Mouse (Mus musculus) limb, embryonic 11.5 days (tissue): ENCODE measurements around the gene Olfr171. TPM values are rescaled to one million over a fixed set of nuclear protein-coding genes. Genes with fewer than 3 reads are reported as not detected.
"Not testable (repeated sequence)": the region's sequence is repeated elsewhere in the genome, so short reads cannot be mapped to it uniquely, and the experiment has no call there.

ENCODE experiments used
- ATAC-seq: fragments of 200-750 bp; cut with Nextera tagmentation; 2 replicates; pipeline ENCODE4 v1.8.0; 2017; ENCODE audit warnings: low read depth; ENCODE audit not compliant: insufficient number of reproducible peaks, low FRiP score, low TSS enrichment
- DNase-seq: peaks from one replicate; pipeline ENCODE4 v3.0.0-alpha.2; 2015; ENCODE audit warnings: low spot score
- H3K27ac ChIP-seq: fragments of 300-500 bp; sonication (generic); replicated peaks from 2 replicates; pipeline ENCODE4 v1.5.1; 2014; ENCODE audit warnings: low read depth, mild to moderate bottlenecking, low read length
- H3K27me3 ChIP-seq: fragments of 300-500 bp; sonication (generic); 2 replicates; pipeline ENCODE4 v1.6.1; 2014; ENCODE audit warnings: mild to moderate bottlenecking, low read length, mixed read lengths; ENCODE audit not compliant: control insufficient read depth, insufficient read depth
- H3K36me3 ChIP-seq: fragments of 300-500 bp; sonication (generic); 2 replicates; pipeline ENCODE4 v1.6.1; 2014; ENCODE audit warnings: mild to moderate bottlenecking, low read length, moderate library complexity, mixed read lengths; ENCODE audit not compliant: control insufficient read depth, insufficient read depth
- H3K4me1 ChIP-seq: fragments of 300-500 bp; sonication (generic); 2 replicates; pipeline ENCODE4 v1.6.1; 2014; ENCODE audit warnings: low read length, mixed read lengths; ENCODE audit not compliant: control insufficient read depth, insufficient read depth
- H3K4me2 ChIP-seq: fragments of 300-500 bp; sonication (generic); 2 replicates; pipeline ENCODE4 v1.6.1; 2014; ENCODE audit warnings: low read depth, mild to moderate bottlenecking, moderate library complexity; ENCODE audit not compliant: severe bottlenecking
- H3K4me3 ChIP-seq: fragments of 300-500 bp; sonication (generic); 2 replicates; pipeline ENCODE4 v1.5.1; 2014; ENCODE audit warnings: low read depth, low read length
- H3K9ac ChIP-seq: fragments of 300-500 bp; sonication (generic); 2 replicates; pipeline ENCODE4 v1.6.1; 2014; ENCODE audit warnings: mild to moderate bottlenecking, low read length
- H3K9me3 ChIP-seq: fragments of 300-500 bp; sonication (generic); 2 replicates; pipeline ENCODE4 v1.6.1; 2016; ENCODE audit warnings: low read length; ENCODE audit not compliant: control insufficient read depth
- WGBS: fragments of 180-500 bp; shearing (Covaris S2); extraction: QIAGEN DNeasy Blood & Tissue Kit; methylation state at CpG from one replicate; pipeline ENCODE4 v1.1.7; 2014; 5-methylcytosine and 5-hydroxymethylcytosine counted together
- polyA plus RNA-seq: library from polyadenylated mRNA; unstranded; fragments of >200 nt; fragmentation: Nextera tagmentation; extraction: Ambion mirVana; gene quantifications from 2 replicates; pipeline ENCODE4 v1.2.1, GENCODE M21; 2014

The Olfr171 gene
- not detected in 2 replicates for polyA plus RNA-seq

GRCm38 (mm10) chr16:19629816-19630215 lies at the start of gene Olfr171:
Gene Olfr171 (minus strand): TSS chr16:19629916.
- Histone ChIP-seq H3K4me1 (no peaks in the 10 kb centered on the region), H3K9ac (no peak within 1 kb of the TSS), H3K27me3 (no peaks in the 10 kb centered on the region), H3K4me3 (no peak within 1 kb of the TSS), H3K27ac (no peak within 1 kb of the TSS), H3K36me3 (no peaks in the 10 kb centered on the region), H3K9me3 (no peaks in the 10 kb centered on the region), H3K4me2 (no peak within 1 kb of the TSS)
- 80% methylated on average over 1 of the region's 1 CpGs for WGBS
- DNase-seq (no peak), ATAC-seq (no peak)

GRCm38 (mm10) chr16:19670768-19671357 lies 41.1 kb upstream of the Olfr171 start:
- no peak overlapping the region for H3K4me3 ChIP-seq
- WGBS = 89% methylated on average over 2 of the region's 2 CpGs
- H3K9me3 ChIP-seq = no peaks in the 10 kb centered on the region
- H3K27ac ChIP-seq = no peak overlapping the region
- no peak overlapping the region for H3K9ac ChIP-seq
- no peak for DNase-seq
- H3K4me1 ChIP-seq = no peaks in the 10 kb centered on the region
- ATAC-seq = no peak
- no peaks in the 10 kb centered on the region for H3K36me3 ChIP-seq
- no peak overlapping the region for H3K4me2 ChIP-seq
- no peaks in the 10 kb centered on the region for H3K27me3 ChIP-seq

- Histone ChIP-seq H3K36me3 (no peaks in the 10 kb centered on the region), H3K9me3 (no peaks in the 10 kb centered on the region), H3K9ac (no peak overlapping the region), H3K27ac (no peak overlapping the region), H3K27me3 (no peaks in the 10 kb centered on the region), H3K4me2 (no peak overlapping the region), H3K4me3 (no peak overlapping the region), H3K4me1 (no peaks in the 10 kb centered on the region)
- WGBS = 54% methylated on average over 1 of the region's 1 CpGs
- ATAC-seq = no peak
- DNase-seq = no peak
Observed at GRCm38 (mm10) chr16:19666312-19666711, 36.6 kb upstream of the Olfr171 start.

- not testable (repeated sequence) for H3K9ac ChIP-seq, H3K27me3 ChIP-seq, ATAC-seq, H3K27ac ChIP-seq, DNase-seq, H3K4me2 ChIP-seq, H3K4me3 ChIP-seq, H3K4me1 ChIP-seq, H3K36me3 ChIP-seq, H3K9me3 ChIP-seq
- WGBS = 92% methylated on average over 2 of the region's 2 CpGs
Observed at GRCm38 (mm10) chr16:19611782-19612181, 17.9 kb downstream of the Olfr171 start, which contains the start of gene Olfr170. Gene Olfr170 (minus strand): TSS chr16:19611882.

- Histone ChIP-seq H3K9ac (no peak overlapping the region), H3K9me3 (no peaks in the 10 kb centered on the region), H3K27me3 (no peaks in the 10 kb centered on the region), H3K27ac (no peak overlapping the region), H3K4me1 (no peaks in the 10 kb centered on the region), H3K36me3 (no peaks in the 10 kb centered on the region), H3K4me2 (no peak overlapping the region), H3K4me3 (no peak overlapping the region)
- ATAC-seq (no peak), DNase-seq (no peak)
- 70% methylated on average over 2 of the region's 2 CpGs for WGBS
Observed at GRCm38 (mm10) chr16:19603166-19603565, 26.6 kb downstream of the Olfr171 start.

Other genes starting within 250 kb of the Olfr171 start
- gene Olfr165, start 206.8 kb downstream of the Olfr171 start, polyA plus RNA-seq = not detected in 2 replicates
- gene Olfr166, start 146.2 kb downstream of the Olfr171 start, polyA plus RNA-seq = not detected in 2 replicates
- gene Olfr167, start 107.7 kb downstream of the Olfr171 start, polyA plus RNA-seq = not detected in 2 replicates
- gene Olfr168, start 94.4 kb downstream of the Olfr171 start, polyA plus RNA-seq = not detected in 2 replicates
- gene Olfr169, start 58.1 kb downstream of the Olfr171 start, polyA plus RNA-seq = not detected in 2 replicates
- gene Olfr170, start 18.0 kb downstream of the Olfr171 start, polyA plus RNA-seq = not detected in 2 replicates
- not detected in 2 replicates for gene Lamp3, start 76.5 kb upstream of the Olfr171 start, polyA plus RNA-seq
- 45.3 and 49.3 TPM in 2 replicates for gene B3gnt5, start 130.3 kb upstream of the Olfr171 start, polyA plus RNA-seq